Mouse (Mus musculus): ENCODE data around the gene Afap1l2. TPM values are rescaled to one million over a fixed set of nuclear protein-coding genes. Genes with fewer than 3 reads are reported as not detected.

Afap1l2 gene
- polyA plus RNA-seq, 1 experiment from 2014 or later, result 8.2 TPM

DNA sequence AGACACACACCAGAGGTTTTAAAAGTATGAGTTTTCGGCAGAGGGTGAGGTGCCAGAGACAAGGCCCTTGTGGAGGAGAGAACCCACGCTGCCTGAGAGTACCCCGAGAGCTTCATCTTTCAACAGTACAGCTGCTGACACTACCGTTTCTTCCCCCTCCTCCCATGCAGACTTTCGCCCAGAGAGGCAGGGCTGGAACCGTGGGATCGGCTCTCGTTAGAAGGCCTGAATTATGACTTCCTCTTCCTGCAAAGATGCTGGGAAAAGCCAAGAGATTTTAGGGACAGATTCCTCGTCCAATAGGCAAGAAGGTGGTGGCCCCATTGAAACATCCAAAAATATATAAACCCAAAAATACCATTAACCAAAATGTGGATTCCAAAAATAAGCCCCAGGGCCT is 63.8 kb downstream of the Afap1l2 start:
- no peaks in the 10 kb centered on the region for H3K27me3 ChIP-seq (ENCODE audit: control insufficient read depth, insufficient read depth, low read length)
- no peak for ATAC-seq (ENCODE audit: low read depth)
- no peak overlapping the region for H3K27ac ChIP-seq (ENCODE audit: low read depth, low read length)
- 87% methylated on average over 9 of the region's 9 CpGs for WGBS
- no peaks in the 10 kb centered on the region for H3K36me3 ChIP-seq (ENCODE audit: control insufficient read depth, insufficient read depth, low read length)
- no peak overlapping the region for H3K4me3 ChIP-seq (ENCODE audit: low read depth, low read length)
- no peak overlapping the region for H3K9ac ChIP-seq (replicated peaks; ENCODE audit: low read depth, low read length)
- H3K4me2 ChIP-seq (ENCODE audit: low read depth, low read length), result no peak overlapping the region
- no peaks in the 10 kb centered on the region for H3K9me3 ChIP-seq (ENCODE audit: control insufficient read depth, low read length)
- no peaks in the 10 kb centered on the region for H3K4me1 ChIP-seq (ENCODE audit: control insufficient read depth, insufficient read depth, low read length)

DNA sequence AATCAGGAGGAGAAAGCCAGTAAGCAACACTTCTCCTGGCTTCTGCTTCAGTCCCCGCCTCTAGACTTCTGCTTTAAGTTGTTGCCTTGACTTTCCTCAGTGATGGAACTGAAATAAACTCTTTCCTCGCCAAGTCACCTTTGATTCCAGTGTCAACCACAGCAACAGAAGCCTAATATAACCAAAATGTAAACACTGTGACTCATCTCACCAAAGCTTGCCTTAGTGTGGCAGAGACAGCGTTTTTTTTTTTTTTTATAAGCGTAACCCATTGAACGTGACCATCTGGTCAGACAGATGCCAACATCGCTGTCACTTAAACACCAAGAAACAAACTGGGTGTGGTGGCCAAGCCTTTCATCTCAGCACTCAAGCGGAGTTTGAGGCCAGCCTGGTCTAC is 65.8 kb downstream of the Afap1l2 start:
- H3K36me3 ChIP-seq (ENCODE audit: control insufficient read depth, insufficient read depth, low read length), result no peaks in the 10 kb centered on the region
- WGBS, result 89% methylated on average over 7 of the region's 7 CpGs
- no peaks in the 10 kb centered on the region for H3K9me3 ChIP-seq (ENCODE audit: control insufficient read depth, low read length)
- ATAC-seq (ENCODE audit: low read depth), result no peak
- H3K27ac ChIP-seq (ENCODE audit: low read depth, low read length), result no peak overlapping the region
- no peak overlapping the region for H3K4me2 ChIP-seq (ENCODE audit: low read depth, low read length)
- H3K4me3 ChIP-seq (ENCODE audit: low read depth, low read length), result no peak overlapping the region
- H3K4me1 ChIP-seq (ENCODE audit: control insufficient read depth, insufficient read depth, low read length), result no peaks in the 10 kb centered on the region
- H3K27me3 ChIP-seq (ENCODE audit: control insufficient read depth, insufficient read depth, low read length), result no peaks in the 10 kb centered on the region
- H3K9ac ChIP-seq (replicated peaks; ENCODE audit: low read depth, low read length), result no peak overlapping the region

DNA sequence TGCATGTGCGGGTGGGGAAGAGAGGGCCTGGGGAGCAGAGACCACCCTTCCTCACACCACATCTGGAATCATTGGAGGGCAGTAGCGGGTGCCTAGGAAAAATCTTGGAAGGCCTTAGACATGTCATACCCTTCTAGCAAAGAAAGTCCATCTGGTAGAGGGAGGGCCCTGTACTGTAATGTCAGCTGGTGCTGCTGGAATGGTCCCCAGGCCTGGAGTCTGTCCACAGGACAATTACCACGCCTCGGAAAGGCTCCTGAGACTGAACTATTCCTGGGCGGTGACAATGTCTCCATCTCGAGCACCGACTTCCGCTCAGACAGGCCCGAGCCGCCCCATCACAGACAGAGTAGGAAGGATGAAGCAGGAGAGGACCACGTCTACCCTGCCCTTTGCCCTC is 67.5 kb downstream of the Afap1l2 start:
- 93% methylated on average over 10 of the region's 11 CpGs for WGBS
- Histone ChIP-seq H3K27ac (ENCODE audit: low read depth, low read length) (no peak overlapping the region), H3K4me2 (ENCODE audit: low read depth, low read length) (no peak overlapping the region), H3K36me3 (ENCODE audit: control insufficient read depth, insufficient read depth, low read length) (no peaks in the 10 kb centered on the region), H3K9me3 (ENCODE audit: control insufficient read depth, low read length) (no peaks in the 10 kb centered on the region), H3K27me3 (ENCODE audit: control insufficient read depth, insufficient read depth, low read length) (no peaks in the 10 kb centered on the region), H3K9ac (replicated peaks; ENCODE audit: low read depth, low read length) (no peak overlapping the region), H3K4me1 (ENCODE audit: control insufficient read depth, insufficient read depth, low read length) (no peaks in the 10 kb centered on the region), H3K4me3 (ENCODE audit: low read depth, low read length) (no peak overlapping the region)
- no peak for ATAC-seq (ENCODE audit: low read depth)

DNA sequence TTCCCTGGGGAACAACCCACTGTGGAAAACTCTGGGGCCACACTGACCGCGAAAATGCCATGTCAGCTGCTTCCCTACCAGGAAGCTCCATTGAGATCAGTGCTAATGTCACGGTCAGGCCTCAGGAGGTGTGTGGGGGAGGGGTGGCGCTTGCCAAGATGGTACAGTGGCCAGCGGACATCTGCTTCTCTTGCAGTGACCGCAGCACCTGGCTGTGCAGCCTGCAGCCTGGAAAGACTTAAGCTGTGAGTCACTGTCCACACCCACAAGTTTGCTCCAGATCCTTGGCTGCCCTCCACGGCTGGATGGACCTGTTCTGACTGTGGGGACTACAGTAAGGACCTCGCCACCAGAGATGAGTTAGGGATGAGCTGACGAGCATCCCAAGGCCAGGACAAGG is 68.2 kb downstream of the Afap1l2 start:
- no peaks in the 10 kb centered on the region for H3K36me3 ChIP-seq (ENCODE audit: control insufficient read depth, insufficient read depth, low read length)
- no peak for ATAC-seq (ENCODE audit: low read depth)
- no peaks in the 10 kb centered on the region for H3K27me3 ChIP-seq (ENCODE audit: control insufficient read depth, insufficient read depth, low read length)
- H3K27ac ChIP-seq (ENCODE audit: low read depth, low read length), result no peak overlapping the region
- H3K9me3 ChIP-seq (ENCODE audit: control insufficient read depth, low read length), result no peaks in the 10 kb centered on the region
- no peak overlapping the region for H3K4me3 ChIP-seq (ENCODE audit: low read depth, low read length)
- 85% methylated on average over 9 of the region's 9 CpGs for WGBS
- no peak overlapping the region for H3K4me2 ChIP-seq (ENCODE audit: low read depth, low read length)
- no peak overlapping the region for H3K9ac ChIP-seq (replicated peaks; ENCODE audit: low read depth, low read length)
- H3K4me1 ChIP-seq (ENCODE audit: control insufficient read depth, insufficient read depth, low read length), result no peaks in the 10 kb centered on the region

DNA sequence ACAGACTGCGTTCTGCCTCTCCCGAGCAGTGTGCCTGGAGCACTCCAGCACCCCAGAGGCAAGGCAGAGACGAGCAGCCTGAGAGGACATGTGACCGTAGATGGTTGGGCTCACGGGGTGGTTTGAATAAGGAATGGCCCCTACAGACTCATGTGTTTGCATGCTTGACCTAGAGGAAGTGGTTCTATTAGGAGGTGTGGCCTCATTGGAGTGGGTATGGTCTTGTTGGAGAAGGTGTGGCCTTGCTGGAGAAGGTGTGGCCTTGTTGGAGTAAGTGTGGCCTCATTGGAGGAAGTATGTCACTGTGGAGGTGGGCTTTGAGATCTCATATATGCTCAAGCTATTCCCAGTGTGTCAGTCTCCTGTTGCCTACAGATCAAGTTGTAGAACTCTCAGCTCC is 70.1 kb downstream of the Afap1l2 start:
- Histone ChIP-seq H3K4me1 (ENCODE audit: control insufficient read depth, insufficient read depth, low read length) (no peaks in the 10 kb centered on the region), H3K4me2 (ENCODE audit: low read depth, low read length) (no peak overlapping the region), H3K9me3 (ENCODE audit: control insufficient read depth, low read length) (no peaks in the 10 kb centered on the region), H3K36me3 (ENCODE audit: control insufficient read depth, insufficient read depth, low read length) (no peaks in the 10 kb centered on the region), H3K27me3 (ENCODE audit: control insufficient read depth, insufficient read depth, low read length) (no peaks in the 10 kb centered on the region), H3K9ac (replicated peaks; ENCODE audit: low read depth, low read length) (no peak overlapping the region), H3K4me3 (ENCODE audit: low read depth, low read length) (no peak overlapping the region), H3K27ac (ENCODE audit: low read depth, low read length) (no peak overlapping the region)
- WGBS, result 89% methylated on average over 5 of the region's 5 CpGs
- ATAC-seq (ENCODE audit: low read depth), result no peak

DNA sequence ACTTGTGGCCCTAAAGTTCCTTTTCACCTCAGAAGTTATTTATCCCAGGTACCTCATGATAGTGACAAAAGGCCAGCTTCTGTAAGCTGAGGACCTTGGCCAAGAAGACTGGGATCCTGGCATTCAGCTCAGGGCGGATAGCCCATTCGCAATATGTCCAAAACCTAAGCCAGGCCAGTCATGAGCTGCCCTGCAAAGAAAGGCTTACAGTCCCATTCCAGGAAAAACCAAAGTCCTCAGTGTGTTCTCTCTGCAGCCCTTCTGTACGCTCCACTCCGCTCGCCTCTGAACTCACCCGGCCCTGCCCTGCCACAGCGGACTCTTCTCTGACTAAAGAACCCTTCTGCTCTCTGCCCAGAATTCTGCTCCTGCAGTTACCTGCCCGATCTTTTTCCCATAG is 71.8 kb downstream of the Afap1l2 start:
- no peak overlapping the region for H3K27ac ChIP-seq (ENCODE audit: low read depth, low read length)
- no peak overlapping the region for H3K4me2 ChIP-seq (ENCODE audit: low read depth, low read length)
- no peaks in the 10 kb centered on the region for H3K4me1 ChIP-seq (ENCODE audit: control insufficient read depth, insufficient read depth, low read length)
- no peak for ATAC-seq (ENCODE audit: low read depth)
- no peaks in the 10 kb centered on the region for H3K36me3 ChIP-seq (ENCODE audit: control insufficient read depth, insufficient read depth, low read length)
- no peaks in the 10 kb centered on the region for H3K9me3 ChIP-seq (ENCODE audit: control insufficient read depth, low read length)
- H3K27me3 ChIP-seq (ENCODE audit: control insufficient read depth, insufficient read depth, low read length), result no peaks in the 10 kb centered on the region
- H3K4me3 ChIP-seq (ENCODE audit: low read depth, low read length), result no peak overlapping the region
- 93% methylated on average over 8 of the region's 8 CpGs for WGBS
- no peak overlapping the region for H3K9ac ChIP-seq (replicated peaks; ENCODE audit: low read depth, low read length)

DNA sequence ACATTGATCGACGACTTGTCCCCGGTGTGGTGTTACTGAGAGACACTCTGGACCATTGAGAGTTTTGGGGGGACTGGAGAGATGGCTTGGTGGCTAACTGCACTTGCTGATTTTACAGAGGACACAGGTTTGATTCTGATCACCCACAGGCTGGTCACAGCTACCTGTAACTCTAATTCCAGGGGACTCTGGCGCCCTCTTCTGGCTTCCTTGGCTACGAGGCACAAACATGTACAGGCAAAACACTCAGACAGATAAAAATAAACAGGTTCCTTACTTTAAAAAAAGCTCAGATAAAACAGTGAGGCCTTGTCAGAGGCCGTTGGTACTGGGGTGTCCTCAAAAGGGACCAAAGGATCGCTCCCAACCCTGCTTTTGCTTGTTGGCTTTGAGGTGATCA is 72.3 kb downstream of the Afap1l2 start:
- H3K4me3 ChIP-seq (ENCODE audit: low read depth, low read length), result no peak overlapping the region
- H3K36me3 ChIP-seq (ENCODE audit: control insufficient read depth, insufficient read depth, low read length), result no peaks in the 10 kb centered on the region
- 83% methylated on average over 7 of the region's 7 CpGs for WGBS
- H3K9me3 ChIP-seq (ENCODE audit: control insufficient read depth, low read length), result no peaks in the 10 kb centered on the region
- H3K9ac ChIP-seq (replicated peaks; ENCODE audit: low read depth, low read length), result no peak overlapping the region
- no peaks in the 10 kb centered on the region for H3K27me3 ChIP-seq (ENCODE audit: control insufficient read depth, insufficient read depth, low read length)
- H3K4me1 ChIP-seq (ENCODE audit: control insufficient read depth, insufficient read depth, low read length), result no peaks in the 10 kb centered on the region
- H3K27ac ChIP-seq (ENCODE audit: low read depth, low read length), result no peak overlapping the region
- no peak overlapping the region for H3K4me2 ChIP-seq (ENCODE audit: low read depth, low read length)
- no peak for ATAC-seq (ENCODE audit: low read depth)

DNA sequence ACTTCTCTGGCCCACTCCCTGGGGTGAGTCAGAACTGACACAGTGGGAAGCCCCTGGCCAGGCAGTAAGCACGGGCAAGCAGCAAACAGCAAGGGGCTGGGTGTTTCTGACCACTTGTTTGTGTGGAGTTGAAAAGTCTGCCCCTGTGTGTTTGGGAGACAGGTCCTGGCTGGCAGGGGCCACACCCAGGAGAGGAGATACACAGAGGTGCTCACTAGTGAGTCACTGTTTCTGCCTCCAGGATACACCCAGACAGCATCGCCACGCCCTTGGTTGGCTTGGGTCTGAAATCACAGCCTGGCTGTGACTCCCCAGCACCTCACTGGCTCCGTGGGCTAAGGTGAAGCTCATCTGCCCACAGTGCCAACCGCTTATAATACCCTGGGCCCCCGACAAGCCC is 72.9 kb downstream of the Afap1l2 start:
- WGBS, result 95% methylated on average over 6 of the region's 6 CpGs
- no peak overlapping the region for H3K4me3 ChIP-seq (ENCODE audit: low read depth, low read length)
- no peak overlapping the region for H3K9ac ChIP-seq (replicated peaks; ENCODE audit: low read depth, low read length)

DNA sequence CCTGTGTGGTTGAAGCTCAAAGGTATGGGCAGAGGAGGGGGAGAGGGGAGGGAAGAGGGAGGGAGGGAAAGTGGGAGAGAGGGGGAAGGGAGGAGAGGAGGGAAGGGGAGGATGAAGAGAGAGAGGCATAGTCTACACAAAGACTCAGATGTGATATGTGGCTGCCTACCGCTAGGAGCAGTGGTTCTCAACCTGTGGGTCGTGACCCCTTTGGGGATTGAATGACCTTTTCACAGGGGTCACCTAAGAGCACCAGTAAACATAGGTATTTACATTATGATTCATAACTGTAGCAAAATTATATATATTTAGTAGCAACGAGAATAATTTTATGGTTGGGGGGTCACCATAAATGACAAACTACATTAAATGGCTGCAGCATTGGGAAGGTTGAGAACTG is 74.2 kb downstream of the Afap1l2 start:
- Histone ChIP-seq H3K36me3 (ENCODE audit: control insufficient read depth, insufficient read depth, low read length) (no peaks in the 10 kb centered on the region), H3K4me2 (ENCODE audit: low read depth, low read length) (no peak overlapping the region), H3K9me3 (ENCODE audit: control insufficient read depth, low read length) (no peaks in the 10 kb centered on the region), H3K27ac (ENCODE audit: low read depth, low read length) (no peak overlapping the region), H3K27me3 (ENCODE audit: control insufficient read depth, insufficient read depth, low read length) (no peaks in the 10 kb centered on the region), H3K4me1 (ENCODE audit: control insufficient read depth, insufficient read depth, low read length) (no peaks in the 10 kb centered on the region), H3K9ac (replicated peaks; ENCODE audit: low read depth, low read length) (no peak overlapping the region), H3K4me3 (ENCODE audit: low read depth, low read length) (no peak overlapping the region)
- 87% methylated on average over 3 of the region's 3 CpGs for WGBS
- no peak for ATAC-seq (ENCODE audit: low read depth)

More for the DNA sequence above, 72.9 kb downstream of the Afap1l2 start:
- Histone ChIP-seq H3K27ac (ENCODE audit: low read depth, low read length) (no peak overlapping the region), H3K4me1 (ENCODE audit: control insufficient read depth, insufficient read depth, low read length) (no peaks in the 10 kb centered on the region), H3K4me2 (ENCODE audit: low read depth, low read length) (no peak overlapping the region), H3K36me3 (ENCODE audit: control insufficient read depth, insufficient read depth, low read length) (no peaks in the 10 kb centered on the region), H3K27me3 (ENCODE audit: control insufficient read depth, insufficient read depth, low read length) (no peaks in the 10 kb centered on the region), H3K9me3 (ENCODE audit: control insufficient read depth, low read length) (no peaks in the 10 kb centered on the region)
- no peak for ATAC-seq (ENCODE audit: low read depth)

DNA sequence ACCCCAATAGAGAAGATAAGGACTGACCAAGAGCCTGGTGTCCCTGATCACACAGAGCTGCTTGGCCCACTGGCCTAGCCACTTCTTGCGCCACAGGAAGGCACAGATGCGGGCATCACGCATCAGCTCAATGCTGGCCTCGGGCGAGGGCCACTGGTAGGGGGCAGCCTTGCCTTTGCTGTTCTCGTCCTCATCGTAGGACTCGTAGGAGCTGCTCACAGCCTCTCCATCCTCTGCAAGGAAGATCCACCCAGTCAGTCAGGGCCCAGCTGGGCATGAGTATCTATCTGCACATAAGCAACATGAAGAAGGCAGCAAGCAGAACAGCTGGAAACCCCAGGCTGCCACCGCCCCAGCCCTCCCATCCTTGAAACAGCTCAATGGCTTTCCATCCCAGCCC is 78.0 kb downstream of the Afap1l2 start:
- ATAC-seq (ENCODE audit: low read depth), result no peak
- H3K4me3 ChIP-seq (ENCODE audit: low read depth, low read length), result no peak overlapping the region
- WGBS, result 89% methylated on average over 9 of the region's 9 CpGs
- H3K9ac ChIP-seq (replicated peaks; ENCODE audit: low read depth, low read length), result no peak overlapping the region
- H3K27me3 ChIP-seq (ENCODE audit: control insufficient read depth, insufficient read depth, low read length), result no peaks in the 10 kb centered on the region
- H3K4me1 ChIP-seq (ENCODE audit: control insufficient read depth, insufficient read depth, low read length), result no peaks in the 10 kb centered on the region
- H3K27ac ChIP-seq (ENCODE audit: low read depth, low read length), result no peak overlapping the region
- no peaks in the 10 kb centered on the region for H3K9me3 ChIP-seq (ENCODE audit: control insufficient read depth, low read length)
- H3K36me3 ChIP-seq (ENCODE audit: control insufficient read depth, insufficient read depth, low read length), result no peaks in the 10 kb centered on the region
- no peak overlapping the region for H3K4me2 ChIP-seq (ENCODE audit: low read depth, low read length)

Data from neural tube, embryonic 14.5 days (tissue).